Mouse (Mus musculus) layer of hippocampus, postnatal 25 days (tissue): ENCODE data around the gene Megf8. TPM values are rescaled to one million over a fixed set of nuclear protein-coding genes. Genes with fewer than 3 reads are reported as not detected.
"Not testable (repeated sequence)": the region's sequence is repeated elsewhere in the genome, so short reads cannot be mapped to it uniquely, and the experiment has no call there.

ENCODE experiments used
- DNase-seq, 2 experiments: peaks; one replicate each; pipeline ENCODE4 v3.0.0; 2022; ENCODE audit warnings: mixed read lengths in 2 of 2, low spot score in 1 of 2; ENCODE audit errors: extremely low spot score in 1 of 2
- total RNA-seq, 2 experiments: library from RNA; stranded (reverse); gene quantifications; 2 replicates each; pipeline ENCODE4 v1.2.3; 2021

The Megf8 gene
- total RNA-seq, 2 experiments from 2014 or later, result 93.9 to 98.8 TPM

DNA sequence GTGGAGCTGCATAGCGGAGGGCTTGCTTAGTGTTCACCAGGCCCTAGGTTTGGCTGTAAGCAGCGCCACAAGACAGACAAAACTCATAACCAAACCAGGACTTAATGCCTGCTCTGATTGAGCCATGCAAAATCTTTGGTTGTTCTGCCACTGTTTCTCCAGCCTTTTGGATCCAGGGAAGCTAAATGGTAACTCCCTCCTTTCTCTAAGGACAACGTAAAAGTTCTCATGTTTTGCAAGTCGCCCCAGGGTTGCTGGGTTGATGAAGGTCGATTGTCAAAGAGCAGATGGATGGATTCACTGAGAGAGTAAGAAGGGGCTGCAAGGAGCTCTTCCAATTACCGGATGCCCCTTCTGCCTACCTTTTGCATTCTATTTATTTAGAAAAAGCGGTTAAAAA, 77.8 kb downstream of the Megf8 start:
- no peak for DNase-seq

DNA sequence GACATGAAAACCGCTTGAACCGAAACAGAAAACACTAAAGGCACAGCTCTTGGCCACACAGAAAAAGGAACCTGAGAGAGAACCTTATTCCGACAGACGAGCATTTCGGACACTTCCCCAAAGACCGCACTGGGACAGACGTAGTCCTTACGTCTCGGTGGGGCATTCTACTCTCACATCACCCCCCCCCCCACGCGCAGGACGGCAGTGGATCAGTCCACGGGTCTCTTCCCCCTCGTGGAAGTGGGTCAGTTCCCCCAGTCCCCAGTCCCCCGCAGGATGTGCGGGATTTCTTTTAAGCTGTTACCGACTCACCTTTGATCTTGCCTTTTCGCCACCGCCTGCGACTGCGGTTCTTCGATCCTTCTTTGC, 78.2 kb downstream of the Megf8 start:
- DNase-seq, result no peak

DNA sequence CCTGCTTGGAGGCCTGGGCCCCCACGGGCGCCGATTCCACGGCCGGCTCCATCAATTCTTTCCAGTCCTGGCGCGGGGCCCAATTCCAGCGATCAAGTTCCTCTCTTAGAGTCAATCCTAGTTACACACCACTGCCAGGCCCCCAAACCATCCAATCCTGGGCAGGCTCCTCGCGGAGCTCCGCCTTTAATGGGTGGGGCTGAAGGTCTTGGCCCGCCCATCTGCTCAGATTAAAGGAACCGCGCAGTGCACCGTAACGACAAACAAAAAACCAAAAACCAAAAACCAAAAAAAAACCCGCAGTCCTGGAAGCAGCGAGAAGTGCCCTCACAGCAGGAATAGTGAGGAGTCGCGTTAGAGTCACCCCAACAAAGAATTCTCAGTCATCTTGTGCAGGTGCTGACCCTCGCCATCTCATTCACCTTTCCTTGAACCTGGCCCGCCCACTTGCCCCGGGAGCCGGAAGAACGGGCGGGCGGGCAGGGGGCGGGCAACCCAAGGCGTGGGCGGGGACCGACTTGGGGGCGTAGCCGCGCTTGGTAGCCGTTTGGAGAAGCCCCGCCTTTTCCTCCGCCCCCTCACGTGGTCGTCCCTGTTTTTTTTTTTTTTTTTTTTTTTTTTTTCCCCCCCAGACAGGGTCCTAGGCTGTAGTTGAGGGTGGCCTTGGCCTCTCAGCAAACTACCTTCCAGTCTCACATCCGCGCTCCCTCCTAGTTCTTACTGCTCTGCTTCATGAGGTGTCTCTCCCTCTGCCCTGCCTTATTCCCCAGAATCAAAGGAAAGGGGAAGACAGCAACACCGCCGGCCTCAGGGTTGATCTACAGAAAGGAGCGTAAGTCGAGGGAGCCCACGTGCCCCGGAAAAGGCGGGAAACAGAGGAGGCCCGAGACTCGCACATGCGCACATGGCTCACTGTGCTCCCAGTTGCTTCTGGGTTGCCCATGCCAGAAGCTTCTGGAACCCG, 78.9 kb downstream of the Megf8 start:
- DNase-seq, result peak; percentile 93 to 98

GRCm38 (mm10) chr7:25396621-25397020, 79.7 kb downstream of the Megf8 start:
- no peak for DNase-seq

DNA sequence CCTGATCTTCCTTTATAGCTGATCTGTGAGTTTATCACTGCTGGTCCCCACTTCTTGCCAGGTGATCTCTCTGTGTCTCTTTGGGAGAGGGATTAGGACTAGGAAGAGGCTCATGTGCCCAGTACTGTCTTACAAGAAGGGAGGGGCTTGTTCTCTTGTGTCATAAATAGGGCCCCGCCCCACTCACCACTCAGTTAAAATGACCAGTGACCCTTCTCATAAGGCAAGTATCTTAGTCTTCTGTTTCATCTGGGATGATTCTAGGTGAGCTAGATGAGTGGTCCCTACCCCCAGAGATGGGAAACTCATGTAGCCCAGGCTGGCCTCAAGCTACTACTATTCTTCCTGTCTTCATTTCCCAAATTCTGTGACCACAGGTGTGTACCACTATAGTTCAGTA, 81.6 kb downstream of the Megf8 start, which contains the start of gene Lipe:
Gene Lipe (minus strand): TSS at position 101 of the 400 bp plus-strand sequence.
- DNase-seq, result no peak

DNA sequence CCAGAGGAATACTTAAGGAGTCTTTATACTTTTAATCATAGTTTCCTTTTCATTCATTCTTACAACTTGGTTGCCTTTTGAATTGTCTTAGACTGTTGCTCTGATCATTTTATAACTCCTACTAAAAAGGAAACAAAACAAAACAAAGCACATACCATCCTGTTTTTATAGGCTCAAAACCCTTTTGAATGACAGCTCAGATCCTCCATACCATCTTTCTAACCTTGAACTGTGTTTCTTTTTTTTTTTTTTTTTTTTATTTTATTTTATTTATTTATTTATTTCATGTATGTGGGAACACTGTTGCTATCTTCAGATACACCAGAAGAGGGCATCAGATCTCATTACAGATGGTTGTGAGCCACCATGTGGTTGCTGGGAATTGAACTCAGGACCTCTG, 82.1 kb downstream of the Megf8 start:
- DNase-seq, result not testable (repeated sequence)

- no peak for DNase-seq
Observed at GRCm38 (mm10) chr7:25401551-25401950, 84.6 kb downstream of the Megf8 start.

GRCm38 (mm10) chr7:25401986-25402385, 85.0 kb downstream of the Megf8 start:
- no peak for DNase-seq

- DNase-seq, result no peak
Observed at GRCm38 (mm10) chr7:25402671-25403101, 85.7 kb downstream of the Megf8 start.

DNA sequence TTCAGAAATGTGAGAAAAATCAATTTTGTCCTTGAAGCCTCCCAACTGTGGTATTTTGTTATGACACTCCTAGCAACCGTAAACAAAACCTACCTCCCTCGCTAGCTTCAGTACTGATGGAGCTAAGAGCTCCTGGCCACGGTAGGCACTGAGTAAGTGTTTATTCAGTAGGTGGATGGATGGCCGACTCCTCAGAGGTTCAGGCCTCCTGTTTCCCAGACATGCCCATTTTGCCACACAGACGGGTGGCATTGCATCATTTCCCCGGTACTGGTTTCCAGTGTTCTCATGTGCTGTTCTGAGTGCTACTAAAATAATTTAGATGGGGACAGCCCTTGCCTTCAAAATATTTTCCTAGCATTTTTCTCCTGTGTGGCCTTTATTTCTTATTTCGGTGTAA, 89.5 kb downstream of the Megf8 start:
- no peak for DNase-seq

DNA sequence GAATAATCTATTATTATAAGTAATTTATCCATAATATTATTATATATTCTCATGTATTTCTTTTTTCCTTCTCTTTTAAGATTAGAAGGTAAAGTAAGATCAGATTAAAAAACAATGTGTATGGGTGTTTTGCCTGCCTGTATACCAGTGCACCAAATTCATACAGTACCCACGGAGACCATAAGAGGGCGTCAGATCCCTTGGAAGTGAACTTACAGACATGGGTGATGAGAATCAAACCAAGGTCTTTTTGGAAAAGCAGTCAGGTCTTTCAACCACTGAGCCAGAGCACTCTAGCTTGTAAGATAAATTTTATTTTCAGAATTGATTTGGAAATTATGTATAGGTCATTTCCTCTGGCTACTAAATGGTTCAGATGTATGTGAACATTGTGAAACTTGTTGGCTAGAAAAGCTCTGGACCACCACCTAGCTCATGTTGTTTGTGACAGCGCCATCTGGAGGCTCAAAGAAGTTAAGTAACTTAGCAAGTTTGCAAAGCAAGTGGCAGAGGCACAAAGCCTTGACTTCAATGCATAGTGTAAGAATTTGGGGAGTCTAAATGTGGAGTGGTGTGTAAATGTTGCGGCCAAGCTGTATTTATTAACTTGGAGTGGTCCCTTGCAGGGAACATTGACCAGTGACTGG, 92.3 kb downstream of the Megf8 start:
- no peak for DNase-seq

- DNase-seq, result no peak
Observed at GRCm38 (mm10) chr7:25410969-25411615, 94.1 kb downstream of the Megf8 start.

DNA sequence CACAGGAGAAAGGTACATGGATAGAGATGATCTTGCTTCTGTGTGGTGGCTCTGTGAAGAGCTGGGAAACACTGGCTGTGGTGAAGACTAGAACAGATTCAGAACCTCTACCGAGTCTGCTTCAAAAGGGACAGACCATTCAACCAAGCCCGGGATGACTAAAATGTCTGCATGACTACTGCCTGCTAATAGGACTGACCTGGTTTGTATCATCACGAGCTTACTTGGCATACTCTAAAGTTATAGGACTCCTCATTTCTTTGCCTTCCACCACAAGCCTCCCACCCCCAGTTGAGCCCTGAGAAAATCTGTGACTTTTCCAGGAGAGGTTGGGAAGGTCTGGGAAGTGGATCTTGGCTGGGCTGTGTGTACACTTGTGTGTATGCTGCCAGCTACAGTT, 94.9 kb downstream of the Megf8 start:
- DNase-seq, result no peak

DNA sequence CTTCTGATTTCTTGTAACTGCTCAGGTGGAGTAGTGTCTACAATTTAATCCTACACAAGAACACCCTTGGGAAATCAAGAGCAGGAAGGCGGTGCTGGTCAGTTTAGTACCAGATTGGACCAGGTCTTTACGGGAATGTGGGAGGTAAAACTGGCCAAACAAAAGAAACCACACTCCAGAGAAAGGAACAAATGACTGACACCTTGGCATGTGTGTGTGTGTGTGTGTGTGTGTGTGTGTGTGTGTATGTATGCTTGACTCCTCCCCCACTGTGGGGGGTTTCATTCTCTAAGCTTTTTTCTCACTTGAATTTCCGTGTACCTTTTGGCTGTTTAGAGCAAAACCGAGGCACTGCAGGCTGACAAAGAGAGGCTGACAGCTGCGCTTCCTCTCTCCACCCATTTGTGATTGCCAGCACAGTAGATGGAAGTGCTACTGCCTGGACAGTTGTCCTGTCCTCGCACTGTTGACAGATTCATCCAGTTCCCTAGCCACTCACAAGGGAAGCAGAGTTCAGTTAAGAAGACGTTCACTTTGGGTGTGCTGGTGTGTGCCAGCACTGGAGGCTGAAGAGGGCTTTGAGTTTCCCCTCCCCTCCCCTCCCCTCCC, 96.0 kb downstream of the Megf8 start, which contains the start of gene Cxcl17:
Gene Cxcl17 (minus strand): TSS at position 54 of the 609 bp plus-strand sequence.
- DNase-seq, result no peak

Other genes starting within 250 kb of the Megf8 start
- 100 to 1,000 TPM; 225 to 267 TPM for gene Grik5, start 244.8 kb upstream of the Megf8 start, total RNA-seq
- gene Zfp574, start 244.6 kb upstream of the Megf8 start, total RNA-seq, result 10 to 100 TPM; 29.2 to 29.6 TPM
- 10 to 100 TPM in 1 of 2 experiments, 1 to 10 TPM in 1; 7.1 to 11.8 TPM for gene Pou2f2, start 137.4 kb upstream of the Megf8 start, total RNA-seq
- 10 to 100 TPM; 24.0 to 26.4 TPM for gene Dedd2, start 96.5 kb upstream of the Megf8 start, total RNA-seq
- 10 to 100 TPM; 10.5 to 12.4 TPM for gene Zfp526, start 95.7 kb upstream of the Megf8 start, total RNA-seq
- gene Gsk3a, start 79.3 kb upstream of the Megf8 start, total RNA-seq, result 100 to 1,000 TPM; 195 to 200 TPM
- gene Erf, start 66.4 kb upstream of the Megf8 start, total RNA-seq, result 10 to 100 TPM; 44.4 to 51.1 TPM
- 100 to 1,000 TPM; 176 to 220 TPM for gene Cic, start 49.5 kb upstream of the Megf8 start, total RNA-seq
- 10 to 100 TPM; 19.2 to 25.2 TPM for gene Pafah1b3, start 19.2 kb upstream of the Megf8 start, total RNA-seq
- not detected for gene Prr19, start 15.8 kb upstream of the Megf8 start, total RNA-seq
- 10 to 100 TPM; 26.0 to 28.1 TPM for gene Tmem145, start 11.1 kb upstream of the Megf8 start, total RNA-seq
- gene Cnfn, start 52.6 kb downstream of the Megf8 start, total RNA-seq, result not detected
- 1 to 10 TPM; 7.0 to 7.8 TPM for gene Lipe, start 81.5 kb downstream of the Megf8 start, total RNA-seq
- not detected for gene Cxcl17, start 95.7 kb downstream of the Megf8 start, total RNA-seq
- 1 to 10 TPM; 3.1 TPM for gene Ceacam1, start 160.4 kb downstream of the Megf8 start, total RNA-seq
- gene Ceacam2, start 222.7 kb downstream of the Megf8 start, total RNA-seq, result under 1 TPM; 0.27 to 0.28 TPM